Mouse (Mus musculus) spleen, adult 2 months (tissue): ENCODE data around the gene Sel1l3.

ENCODE experiments used
- CTCF ChIP-seq: fragments of 200-500 bp; IDR thresholded peaks from 2 replicates; pipeline ENCODE4 v1.5.1; 2011; ENCODE audit warnings: mild to moderate bottlenecking, inconsistent platforms; ENCODE audit not compliant: insufficient read depth, insufficient read length, insufficient replicate concordance; ENCODE audit errors: extremely low read depth
- POLR2A ChIP-seq: fragments of 200-500 bp; IDR thresholded peaks from 2 replicates; pipeline ENCODE4 v1.6.1; 2011; ENCODE audit warnings: low read depth, low read length, inconsistent platforms

DNA sequence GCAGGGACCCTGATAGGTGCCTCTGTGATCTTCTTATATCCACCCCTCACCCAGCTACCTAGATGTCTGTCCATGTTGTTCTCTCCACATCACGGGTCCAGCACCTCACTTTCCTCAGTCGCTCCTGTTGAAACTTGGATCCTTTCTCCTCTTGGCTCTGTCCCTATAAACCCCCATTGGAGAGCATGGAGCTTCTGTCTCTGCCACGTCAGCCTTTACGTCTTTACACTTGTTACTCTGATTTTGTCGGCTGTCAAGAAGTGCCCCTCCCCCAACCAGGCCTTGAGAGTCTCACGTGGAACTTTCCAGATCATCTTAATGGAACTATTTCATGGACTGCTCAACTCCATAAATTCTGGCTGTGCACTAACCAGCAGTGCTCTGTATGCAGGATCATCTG lies 2.5 kb downstream of the Sel1l3 start:
- TF ChIP-seq POLR2A, result no peak
- no peak for TF ChIP-seq CTCF
